Mouse (Mus musculus) intestine, postnatal 0 days (tissue): ENCODE data around the gene Tmco2. TPM values are rescaled to one million over a fixed set of nuclear protein-coding genes. Genes with fewer than 3 reads are reported as not detected.
"Not testable (repeated sequence)": the region's sequence is repeated elsewhere in the genome, so short reads cannot be mapped to it uniquely, and the experiment has no call there.

Source experiments
- ATAC-seq: fragments of 200-750 bp; cut with Nextera tagmentation; 2 replicates; pipeline ENCODE4 v1.8.0; 2017; ENCODE audit warnings: mild to moderate bottlenecking, moderate TSS enrichment, moderate library complexity
- H3K27ac ChIP-seq: fragments of 300-500 bp; sonication (generic); 2 replicates; pipeline ENCODE4 v1.5.1; 2014; ENCODE audit warnings: mild to moderate bottlenecking, low read depth, low read length, moderate library complexity
- H3K27me3 ChIP-seq: fragments of 300-500 bp; sonication (generic); replicated peaks from 2 replicates; pipeline ENCODE4 v1.6.1; 2014; ENCODE audit warnings: low read length, mixed read lengths; ENCODE audit not compliant: control insufficient read depth, insufficient read depth
- H3K36me3 ChIP-seq: fragments of 300-500 bp; sonication (generic); 2 replicates; pipeline ENCODE4 v1.6.1; 2014; ENCODE audit warnings: mild to moderate bottlenecking, moderate library complexity; ENCODE audit not compliant: control insufficient read depth, insufficient read depth
- H3K4me1 ChIP-seq: fragments of 300-500 bp; sonication (generic); replicated peaks from 2 replicates; pipeline ENCODE4 v1.6.1; 2014; ENCODE audit warnings: antibody characterized with exemption, low read length, mixed read lengths; ENCODE audit not compliant: control insufficient read depth, insufficient read depth
- H3K4me2 ChIP-seq: fragments of 300-500 bp; sonication (generic); replicated peaks from 2 replicates; pipeline ENCODE4 v1.6.1; 2014; ENCODE audit warnings: low read depth, mild to moderate bottlenecking, moderate library complexity
- H3K4me3 ChIP-seq: fragments of 300-500 bp; sonication (generic); 2 replicates; pipeline ENCODE4 v1.5.1; 2014; ENCODE audit warnings: low read depth, low read length
- H3K9ac ChIP-seq: fragments of 300-500 bp; sonication (generic); 2 replicates; pipeline ENCODE4 v1.6.1; 2014; ENCODE audit warnings: mild to moderate bottlenecking, low read depth, low read length
- H3K9me3 ChIP-seq: fragments of 300-500 bp; sonication (generic); 2 replicates; pipeline ENCODE4 v1.6.1; 2016; ENCODE audit warnings: mixed run types; ENCODE audit not compliant: control insufficient read depth
- CTCF ChIP-seq: sonication (generic); IDR thresholded peaks from 2 replicates; pipeline ENCODE4 v1.5.1; 2016; ENCODE audit warnings: low read depth, mild to moderate bottlenecking, control low read depth, antibody characterized with exemption, moderate library complexity
- WGBS: fragments of 180-500 bp; shearing (Covaris S2); extraction: QIAGEN DNeasy Blood & Tissue Kit; methylation state at CpG from one replicate; pipeline ENCODE4 v1.1.7; 2014; 5-methylcytosine and 5-hydroxymethylcytosine counted together
- polyA plus RNA-seq: library from polyadenylated mRNA; unstranded; fragments of >200 nt; fragmentation: Nextera tagmentation; extraction: Ambion mirVana; gene quantifications from 2 replicates; pipeline ENCODE4 v1.2.1, GENCODE M21; 2015

The Tmco2 gene
- polyA plus RNA-seq, 1 experiment from 2014 or later: not detected

DNA sequence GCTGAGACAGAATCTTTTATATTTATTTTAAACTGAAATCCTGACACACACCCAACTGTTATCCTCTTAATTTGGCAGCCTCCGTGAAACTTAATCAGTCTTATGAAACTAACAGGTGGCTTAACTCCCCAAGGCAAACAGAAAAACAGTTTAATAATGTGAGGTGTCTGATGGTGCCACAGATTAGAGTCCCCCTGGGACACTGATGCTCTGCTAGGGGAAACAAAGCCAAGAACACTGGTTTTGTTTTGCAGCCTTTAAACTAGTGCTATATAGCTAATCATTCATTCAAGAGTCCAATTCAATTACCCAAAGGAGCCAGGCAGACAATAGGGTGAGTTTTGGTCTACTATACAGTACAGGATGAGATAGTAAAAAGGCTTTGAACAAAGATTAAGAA, 28.6 kb downstream of the Tmco2 start:
- 75% methylated on average over 1 of the region's 1 CpGs for WGBS
- Histone ChIP-seq H3K9ac (no peak overlapping the region), H3K4me1 (no peaks in the 10 kb centered on the region), H3K9me3 (no peaks in the 10 kb centered on the region), H3K27ac (no peak overlapping the region), H3K4me3 (no peak overlapping the region), H3K4me2 (no peak overlapping the region), H3K27me3 (no peaks in the 10 kb centered on the region), H3K36me3 (peaks cover 55% of the 10 kb centered on the region)
- no peak for ATAC-seq
- TF ChIP-seq CTCF: no peak

- 68% methylated on average over 3 of the region's 3 CpGs for WGBS
- no peak overlapping the region for H3K4me3 ChIP-seq
- no peaks in the 10 kb centered on the region for H3K9me3 ChIP-seq
- no peaks in the 10 kb centered on the region for H3K4me1 ChIP-seq
- no peak overlapping the region for H3K4me2 ChIP-seq
- no peak overlapping the region for H3K27ac ChIP-seq
- H3K9ac ChIP-seq: no peak overlapping the region
- no peak for TF ChIP-seq CTCF
- no peaks in the 10 kb centered on the region for H3K27me3 ChIP-seq
- peaks cover 47% of the 10 kb centered on the region for H3K36me3 ChIP-seq
- ATAC-seq: no peak
Observed at GRCm38 (mm10) chr4:121077915-121078646, 30.9 kb downstream of the Tmco2 start.

GRCm38 (mm10) chr4:121074250-121074649, 34.8 kb downstream of the Tmco2 start:
- Histone ChIP-seq H3K36me3 (peaks cover 29% of the 10 kb centered on the region), H3K27me3 (no peaks in the 10 kb centered on the region), H3K9me3 (no peaks in the 10 kb centered on the region), H3K4me2 (no peak overlapping the region), H3K4me3 (no peak overlapping the region), H3K4me1 (no peaks in the 10 kb centered on the region), H3K9ac (no peak overlapping the region), H3K27ac (no peak overlapping the region)
- no peak for ATAC-seq
- 87% methylated on average over 4 of the region's 4 CpGs for WGBS
- TF ChIP-seq CTCF: no peak

DNA sequence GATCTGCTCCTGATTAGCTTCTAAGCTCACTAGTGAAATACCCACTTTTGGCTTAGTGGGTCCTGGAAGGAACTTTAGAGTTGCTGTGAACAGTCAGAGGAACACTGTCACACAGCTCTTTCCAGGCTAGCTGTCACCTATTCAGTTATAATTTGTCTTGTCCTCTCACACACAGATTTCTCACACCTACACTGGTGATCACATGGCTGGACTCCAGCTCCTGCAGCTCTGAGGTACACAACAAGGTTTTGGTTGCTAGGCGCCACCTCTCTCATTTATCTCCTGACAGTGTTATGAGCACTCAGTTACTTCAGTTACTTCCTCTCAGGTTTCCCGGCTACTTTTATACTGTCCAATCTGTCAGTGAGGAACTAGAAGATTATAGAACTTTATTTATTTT, 43.7 kb downstream of the Tmco2 start:
- Histone ChIP-seq H3K4me2 (no peak overlapping the region), H3K4me1 (no peaks in the 10 kb centered on the region), H3K27ac (no peak overlapping the region), H3K9me3 (no peaks in the 10 kb centered on the region), H3K36me3 (peaks cover 42% of the 10 kb centered on the region), H3K9ac (no peak overlapping the region), H3K27me3 (no peaks in the 10 kb centered on the region), H3K4me3 (no peak overlapping the region)
- no peak for ATAC-seq
- WGBS: 62% methylated on average over 2 of the region's 2 CpGs
- TF ChIP-seq CTCF: no peak

GRCm38 (mm10) chr4:121059218-121059617, 49.8 kb downstream of the Tmco2 start:
- not testable (repeated sequence) for H3K4me3 ChIP-seq, H3K9me3 ChIP-seq, ATAC-seq, H3K27ac ChIP-seq, H3K9ac ChIP-seq, H3K27me3 ChIP-seq, H3K4me2 ChIP-seq, H3K4me1 ChIP-seq
- H3K36me3 ChIP-seq: peaks cover 30% of the 10 kb centered on the region; the same call in 1 of the 2 replicates
- WGBS: 84% methylated on average over 10 of the region's 10 CpGs

DNA sequence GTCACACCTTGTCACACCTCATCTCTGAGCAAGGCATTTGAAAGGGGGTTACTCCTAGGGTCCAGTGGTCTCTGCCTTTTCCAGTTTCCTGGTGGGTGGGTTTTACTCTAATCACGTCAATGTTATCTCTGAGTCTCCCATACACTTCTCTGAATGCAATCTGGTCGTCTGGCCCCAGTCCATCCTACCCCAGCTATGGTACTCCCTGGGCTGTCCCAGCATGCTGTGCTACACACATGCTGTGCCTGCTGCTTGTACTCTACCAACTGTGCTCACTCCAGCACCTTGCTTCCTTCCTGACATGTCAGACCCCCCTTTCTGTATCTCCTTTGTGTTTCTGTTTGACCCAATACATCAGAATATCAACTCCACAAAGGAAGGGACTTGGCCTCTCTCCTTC, 52.0 kb downstream of the Tmco2 start:
- 68% methylated on average over 2 of the region's 2 CpGs for WGBS
- no peak overlapping the region for H3K9ac ChIP-seq

DNA sequence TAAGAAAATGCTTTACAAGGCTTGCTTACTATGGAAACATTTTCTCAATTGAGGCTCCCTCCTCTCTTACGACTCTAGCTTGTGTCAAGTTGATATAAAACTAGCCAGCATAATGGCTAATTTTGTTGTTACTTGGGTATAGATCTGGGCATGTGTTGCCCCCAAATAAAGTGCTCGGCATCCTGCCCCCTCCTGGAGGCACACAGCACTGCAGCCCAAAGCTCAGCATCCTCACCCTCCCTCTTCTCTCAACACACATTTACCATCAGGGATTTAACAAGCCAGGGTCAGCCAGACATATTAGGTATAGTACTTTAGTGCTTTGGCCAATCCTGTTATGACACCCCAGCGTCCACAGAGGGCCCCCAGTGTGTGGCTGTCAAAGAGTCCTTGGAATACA, 52.7 kb downstream of the Tmco2 start:
- WGBS: 45% methylated on average over 3 of the region's 3 CpGs
- no peak for ATAC-seq
- H3K4me1 ChIP-seq: no peaks in the 10 kb centered on the region
- H3K4me2 ChIP-seq: no peak overlapping the region
- no peaks in the 10 kb centered on the region for H3K27me3 ChIP-seq
- no peak overlapping the region for H3K9ac ChIP-seq
- no peak overlapping the region for H3K27ac ChIP-seq
- H3K9me3 ChIP-seq: no peaks in the 10 kb centered on the region
- TF ChIP-seq CTCF: peak; percentile 67
- H3K4me3 ChIP-seq: no peak overlapping the region
- H3K36me3 ChIP-seq: peaks cover 13% of the 10 kb centered on the region; the same call in 1 of the 2 replicates

More for the DNA sequence above, 52.0 kb downstream of the Tmco2 start:
- Histone ChIP-seq H3K27me3 (no peaks in the 10 kb centered on the region), H3K9me3 (no peaks in the 10 kb centered on the region), H3K4me1 (no peaks in the 10 kb centered on the region), H3K4me2 (no peak overlapping the region), H3K27ac (no peak overlapping the region), H3K4me3 (no peak overlapping the region), H3K36me3 (peaks cover 13% of the 10 kb centered on the region; the same call in 1 of the 2 replicates)
- no peak for TF ChIP-seq CTCF
- ATAC-seq: no peak

Other genes with a start within 250 kb of the Tmco2 start
- gene Exo5, start 184.2 kb downstream of the Tmco2 start, polyA plus RNA-seq: 12.3 and 12.6 TPM in 2 replicates
- gene Zfp69, start 157.5 kb downstream of the Tmco2 start, polyA plus RNA-seq: 2.2 and 2.6 TPM in 2 replicates
- 23.2 and 26.0 TPM in 2 replicates for gene Smap2, start 92.0 kb downstream of the Tmco2 start, polyA plus RNA-seq
- 3.9 TPM in 2 replicates for gene Col9a2, start 69.8 kb downstream of the Tmco2 start, polyA plus RNA-seq
- 22.9 and 23.3 TPM in 2 replicates for gene Zmpste24, start 11.0 kb downstream of the Tmco2 start, polyA plus RNA-seq
- 4.5 and 5.7 TPM in 2 replicates for gene Rlf, start 105.9 kb upstream of the Tmco2 start, polyA plus RNA-seq
- gene Gm12888, start 215.7 kb upstream of the Tmco2 start, polyA plus RNA-seq: not detected in 2 replicates